Mouse (Mus musculus): ENCODE results near the gene Fam69b. TPM values are rescaled to one million over a fixed set of nuclear protein-coding genes. Genes with fewer than 3 reads are reported as not detected.
"Not testable (repeated sequence)": the region's sequence is repeated elsewhere in the genome, so short reads cannot be mapped to it uniquely, and the experiment has no call there.

Gene Fam69b
- polyA plus RNA-seq, 1 experiment from 2014 or later: 1.2 TPM

DNA sequence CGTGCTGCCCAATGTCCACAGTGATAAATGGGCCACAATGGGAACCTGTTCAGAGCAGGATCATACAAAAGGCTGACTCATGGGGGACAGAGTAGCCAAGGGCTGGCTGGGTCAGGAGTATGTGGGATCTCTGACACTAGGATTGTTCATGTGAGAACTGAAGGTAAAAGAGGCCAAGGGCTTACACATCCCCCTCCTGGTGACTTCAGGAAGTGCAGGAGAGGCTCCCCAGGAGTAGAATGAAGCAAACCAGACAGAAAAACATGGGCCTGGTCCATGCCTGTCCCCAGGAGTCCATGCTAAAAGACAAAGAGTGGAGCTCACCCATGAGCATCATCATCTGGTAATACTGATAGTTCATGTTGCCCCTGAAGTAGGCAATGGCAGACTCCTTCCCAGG lies 35.3 kb downstream of the Fam69b start:
- H3K27me3 ChIP-seq: peaks cover 20% of the 10 kb centered on the region
- not testable (repeated sequence) for H3K36me3 ChIP-seq (replicated peaks); H3K27ac ChIP-seq (replicated peaks); H3K9me3 ChIP-seq (replicated peaks); H3K9ac ChIP-seq; ATAC-seq (ENCODE audit: insufficient read depth); H3K4me1 ChIP-seq (replicated peaks); H3K4me2 ChIP-seq; H3K4me3 ChIP-seq (replicated peaks)
- WGBS (ENCODE audit: insufficient replicate concordance): 66% methylated on average over 1 of the region's 1 CpGs

DNA sequence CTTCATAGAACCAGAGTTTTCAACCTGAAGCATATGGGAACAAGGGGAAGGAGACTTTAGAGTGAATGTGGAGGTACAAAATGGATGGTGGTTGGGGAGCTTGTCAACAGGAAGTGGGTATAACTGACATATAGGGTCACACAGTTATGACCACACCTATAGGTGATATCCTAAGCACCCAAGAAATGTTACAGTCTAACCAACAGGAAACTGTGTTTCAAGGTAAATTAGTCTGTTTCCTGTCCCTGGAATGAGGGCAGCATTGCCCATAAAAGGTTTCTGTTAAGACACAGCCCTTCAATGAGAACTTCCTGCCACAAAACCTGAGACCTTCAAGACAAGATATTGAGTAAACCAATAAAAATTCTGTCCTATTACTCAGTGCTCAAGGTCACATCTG lies 40.5 kb downstream of the Fam69b start:
- H3K36me3 ChIP-seq (replicated peaks): no peaks in the 10 kb centered on the region
- no peak overlapping the region for H3K4me2 ChIP-seq
- H3K9me3 ChIP-seq (replicated peaks): no peaks in the 10 kb centered on the region
- no peak overlapping the region for H3K27ac ChIP-seq (replicated peaks)
- no peak overlapping the region for H3K9ac ChIP-seq
- no peak overlapping the region for H3K4me3 ChIP-seq (replicated peaks)
- no peak for ATAC-seq (ENCODE audit: insufficient read depth)
- H3K4me1 ChIP-seq (replicated peaks): no peaks in the 10 kb centered on the region
- no peaks in the 10 kb centered on the region for H3K27me3 ChIP-seq

DNA sequence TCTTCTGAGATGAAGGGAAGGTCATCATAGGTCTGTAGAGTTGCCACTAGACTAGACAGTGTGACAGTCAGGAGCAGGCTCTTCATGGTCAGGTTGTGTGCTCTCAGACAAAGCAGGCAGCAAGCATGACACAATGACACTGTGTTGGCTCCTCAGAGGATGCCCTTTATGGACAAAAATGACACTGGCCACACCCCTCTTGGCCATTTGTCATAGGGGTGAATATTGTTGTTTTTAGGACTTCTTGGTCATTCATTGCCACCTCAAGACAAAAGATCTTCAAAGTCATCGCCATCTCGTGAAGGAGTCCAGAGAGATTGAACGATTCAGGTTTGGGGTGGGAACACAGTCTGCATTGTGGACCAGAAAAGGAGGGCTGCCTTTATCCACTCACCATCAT lies 42.9 kb downstream of the Fam69b start, which contains the start of gene Lcn4:
TSS of gene Lcn4 (minus strand) at position 101 of the 400 bp plus-strand sequence.
- no peak within 1 kb of the TSS for H3K4me3 ChIP-seq (replicated peaks)
- H3K4me2 ChIP-seq: no peak within 1 kb of the TSS
- H3K9me3 ChIP-seq (replicated peaks): no peaks in the 10 kb centered on the region
- no peak within 1 kb of the TSS for H3K27ac ChIP-seq (replicated peaks)
- 78% methylated on average over 3 of the region's 3 CpGs for WGBS (ENCODE audit: insufficient replicate concordance)
- H3K27me3 ChIP-seq: no peaks in the 10 kb centered on the region
- H3K36me3 ChIP-seq (replicated peaks): no peaks in the 10 kb centered on the region
- ATAC-seq (ENCODE audit: insufficient read depth): no peak
- H3K9ac ChIP-seq: no peak within 1 kb of the TSS
- no peaks in the 10 kb centered on the region for H3K4me1 ChIP-seq (replicated peaks)

MicroRNA genes within 50 kb of the gene (microRNA counts, 519-probe panel; counts per million panel counts)
- 4,681 counts per million, percentile 92 among the panel's probes with 10 or more counts for microRNA mmu-miR-126-3p
- 3,730 counts per million, percentile 76 among the panel's probes with 10 or more counts for microRNA mmu-miR-126-5p

Small RNAs within 50 kb of the gene (microRNA-seq; reads per million reads assigned to microRNA genes)
- 0.76 reads per million for gene Mir126a
- gene Mir126b: not detected

Other genes with a start within 250 kb of the Fam69b start
- gene Snapc4, start 247.8 kb upstream of the Fam69b start, polyA plus RNA-seq (2015; fragmentation: Nextera tagmentation; extraction: Ambion mirVana): 8.4 and 10.8 TPM in 2 replicates
- gene Entr1, start 239.1 kb upstream of the Fam69b start, polyA plus RNA-seq (2015; fragmentation: Nextera tagmentation; extraction: Ambion mirVana): 38.2 and 42.8 TPM in 2 replicates
- gene Pmpca, start 239.1 kb upstream of the Fam69b start, polyA plus RNA-seq (2015; fragmentation: Nextera tagmentation; extraction: Ambion mirVana): 61.5 and 61.6 TPM in 2 replicates
- 6.0 and 6.1 TPM in 2 replicates for gene Inpp5e, start 219.3 kb upstream of the Fam69b start, polyA plus RNA-seq (2015; fragmentation: Nextera tagmentation; extraction: Ambion mirVana)
- 8.8 and 9.6 TPM in 2 replicates for gene Sec16a, start 183.2 kb upstream of the Fam69b start, polyA plus RNA-seq (2015; fragmentation: Nextera tagmentation; extraction: Ambion mirVana)
- gene Notch1, start 111.8 kb upstream of the Fam69b start, polyA plus RNA-seq (2015; fragmentation: Nextera tagmentation; extraction: Ambion mirVana): 2.8 and 3.1 TPM in 2 replicates
- 55.1 and 64.6 TPM in 2 replicates for gene Egfl7, start 48.4 kb upstream of the Fam69b start, polyA plus RNA-seq (2015; fragmentation: Nextera tagmentation; extraction: Ambion mirVana)
- not detected in 2 replicates for gene Gm20532, start 41.8 kb upstream of the Fam69b start, polyA plus RNA-seq (2015; fragmentation: Nextera tagmentation; extraction: Ambion mirVana)
- gene Agpat2, start 24.0 kb upstream of the Fam69b start, polyA plus RNA-seq (2015; fragmentation: Nextera tagmentation; extraction: Ambion mirVana): 55.6 and 63.7 TPM in 2 replicates
- gene Lcn4, start 42.8 kb downstream of the Fam69b start, polyA plus RNA-seq (2015; fragmentation: Nextera tagmentation; extraction: Ambion mirVana): not detected in 2 replicates
- not detected in 2 replicates for gene Abo, start 236.5 kb downstream of the Fam69b start, polyA plus RNA-seq (2015; fragmentation: Nextera tagmentation; extraction: Ambion mirVana)

Measured in liver, embryonic 15.5 days (tissue).